Mouse (Mus musculus) hindbrain, embryonic 16.5 days (tissue): Measurements from ENCODE around the gene Zc2hc1b. TPM values are rescaled to one million over a fixed set of nuclear protein-coding genes. Genes with fewer than 3 reads are reported as not detected.
A peak's percentile ranks its signal among the peaks of the same experiment; 100 is the strongest.

ENCODE experiments used
- ATAC-seq: fragments of 200-750 bp; cut with Nextera tagmentation; 2 replicates; pipeline ENCODE4 v1.8.0; 2017; ENCODE audit warnings: moderate TSS enrichment, moderate library complexity
- H3K27ac ChIP-seq: fragments of 300-500 bp; sonication (generic); 2 replicates; pipeline ENCODE4 v1.5.1; 2014; ENCODE audit warnings: low read depth, mild to moderate bottlenecking, control low read depth, low read length, moderate library complexity
- H3K27me3 ChIP-seq: fragments of 300-500 bp; sonication (generic); replicated peaks from 2 replicates; pipeline ENCODE4 v1.6.1; 2014; ENCODE audit warnings: low read length; ENCODE audit not compliant: control insufficient read depth, insufficient read depth
- H3K36me3 ChIP-seq: fragments of 300-500 bp; sonication (generic); 2 replicates; pipeline ENCODE4 v1.6.1; 2014; ENCODE audit warnings: mild to moderate bottlenecking, low read length, moderate library complexity, mixed read lengths; ENCODE audit not compliant: control insufficient read depth, insufficient read depth
- H3K4me1 ChIP-seq: fragments of 300-500 bp; sonication (generic); 2 replicates; pipeline ENCODE4 v1.6.1; 2014; ENCODE audit warnings: low read depth, low read length; ENCODE audit not compliant: control insufficient read depth, insufficient read depth
- H3K4me2 ChIP-seq: fragments of 300-500 bp; sonication (generic); 2 replicates; pipeline ENCODE4 v1.6.1; 2014; ENCODE audit warnings: mild to moderate bottlenecking, low read length, control low read depth, moderate library complexity
- H3K4me3 ChIP-seq: fragments of 300-500 bp; sonication (generic); 2 replicates; pipeline ENCODE4 v1.5.1; 2014; ENCODE audit warnings: mild to moderate bottlenecking, low read length, control low read depth, moderate library complexity
- H3K9ac ChIP-seq: fragments of 300-500 bp; sonication (generic); 2 replicates; pipeline ENCODE4 v1.6.1; 2014; ENCODE audit warnings: low read depth, mild to moderate bottlenecking, control low read depth, low read length, moderate library complexity
- H3K9me3 ChIP-seq: fragments of 300-500 bp; sonication (generic); 2 replicates; pipeline ENCODE4 v1.6.1; 2014; ENCODE audit warnings: mild to moderate bottlenecking, low read length, moderate library complexity; ENCODE audit not compliant: control insufficient read depth
- WGBS: fragments of 180-500 bp; shearing (Covaris S2); extraction: QIAGEN DNeasy Blood & Tissue Kit; methylation state at CpG from one replicate; pipeline ENCODE4 v1.1.7; 2014; 5-methylcytosine and 5-hydroxymethylcytosine counted together
- polyA plus RNA-seq: library from polyadenylated mRNA; unstranded; fragments of >200 nt; fragmentation: Nextera tagmentation; extraction: Ambion mirVana; gene quantifications from 2 replicates; pipeline ENCODE4 v1.2.1, GENCODE M21; 2015

Gene Zc2hc1b
- polyA plus RNA-seq, 1 experiment from 2014 or later = not detected

DNA sequence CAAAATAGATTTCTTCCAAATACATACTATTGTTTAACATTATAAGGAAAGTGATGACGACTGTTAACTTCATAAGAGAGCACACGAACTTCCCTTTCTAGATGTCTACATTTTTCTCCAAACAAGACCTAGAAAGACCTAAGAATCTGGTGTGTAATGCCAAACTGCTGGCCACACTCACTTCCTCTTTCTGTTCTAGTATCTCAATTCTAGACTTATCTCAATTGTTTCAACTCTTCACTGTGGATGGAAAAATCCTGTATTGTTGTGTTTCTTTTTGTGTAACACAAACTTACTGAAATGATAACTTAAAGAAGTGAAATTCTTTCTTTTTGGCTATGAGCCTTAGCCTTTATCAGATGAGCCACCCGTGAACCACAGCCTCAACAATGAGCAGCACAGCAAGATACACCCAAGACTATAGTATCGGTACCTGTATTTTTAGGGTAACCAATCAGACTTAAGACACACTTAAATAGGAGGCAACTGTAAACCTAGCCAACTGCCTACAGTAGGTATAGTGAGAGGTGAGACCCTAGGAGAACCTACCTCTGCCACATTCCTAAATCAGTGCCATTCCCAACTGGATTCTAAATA, 6.4 kb upstream of the Zc2hc1b start:
- H3K4me2 ChIP-seq = no peak overlapping the region
- H3K9ac ChIP-seq = no peak overlapping the region
- H3K4me1 ChIP-seq = no peaks in the 10 kb centered on the region
- H3K27ac ChIP-seq = no peak overlapping the region
- no peak overlapping the region for H3K4me3 ChIP-seq
- H3K36me3 ChIP-seq = peaks cover 25% of the 10 kb centered on the region
- H3K27me3 ChIP-seq = no peaks in the 10 kb centered on the region
- no peak for ATAC-seq
- 92% methylated on average over 4 of the region's 4 CpGs for WGBS
- H3K9me3 ChIP-seq = no peaks in the 10 kb centered on the region

DNA sequence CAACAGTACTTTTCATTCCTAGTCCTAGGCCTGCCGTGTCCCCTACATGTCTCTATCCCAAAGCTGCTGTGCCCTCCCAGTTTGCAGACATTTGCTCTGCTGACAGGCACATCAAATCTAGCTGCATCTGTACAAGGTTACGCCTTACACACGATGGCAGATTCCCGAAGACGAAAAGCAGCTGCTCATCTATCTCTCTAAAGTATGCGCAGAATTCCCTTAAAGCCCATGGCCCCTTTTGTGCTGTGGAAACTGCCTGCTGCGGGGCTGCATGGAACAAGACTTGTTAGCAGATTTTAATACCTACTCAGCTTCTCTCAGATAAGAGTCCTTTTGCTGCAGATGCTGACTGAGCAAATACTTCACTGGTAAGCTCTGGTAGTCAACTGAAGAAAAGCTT, 2.4 kb upstream of the Zc2hc1b start:
- Histone ChIP-seq H3K27ac (no peak overlapping the region), H3K9me3 (no peaks in the 10 kb centered on the region), H3K36me3 (peaks cover 29% of the 10 kb centered on the region), H3K9ac (no peak overlapping the region), H3K4me2 (no peak overlapping the region), H3K4me1 (no peaks in the 10 kb centered on the region), H3K4me3 (no peak overlapping the region), H3K27me3 (no peaks in the 10 kb centered on the region)
- 90% methylated on average over 7 of the region's 7 CpGs for WGBS
- ATAC-seq = no peak

DNA sequence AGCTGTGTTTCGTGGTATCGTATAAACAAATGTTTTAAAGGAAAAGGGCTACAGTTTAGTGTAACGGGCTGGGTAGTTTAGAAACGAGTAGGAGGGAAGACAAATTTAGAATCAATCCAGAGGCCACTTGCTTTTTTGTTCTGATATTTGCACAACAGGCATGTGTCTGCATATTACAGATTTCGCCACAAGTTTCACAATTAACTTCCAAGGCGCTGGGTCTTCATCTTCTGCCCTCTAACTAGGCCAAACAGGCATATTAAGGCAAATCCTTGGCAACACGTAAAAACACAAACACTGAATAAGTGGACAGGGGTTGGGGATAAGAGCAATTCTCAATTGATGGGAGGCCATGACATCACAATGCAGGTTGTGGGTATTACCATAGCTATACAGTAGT, 2.0 kb downstream of the Zc2hc1b start:
- no peaks in the 10 kb centered on the region for H3K27me3 ChIP-seq
- 93% methylated on average over 7 of the region's 7 CpGs for WGBS
- H3K36me3 ChIP-seq = peaks cover 21% of the 10 kb centered on the region
- H3K4me3 ChIP-seq = no peak overlapping the region
- H3K9ac ChIP-seq = no peak overlapping the region
- H3K27ac ChIP-seq = no peak overlapping the region
- H3K9me3 ChIP-seq = no peaks in the 10 kb centered on the region
- ATAC-seq = no peak
- 0 out of 2 replicates have a peak, but pooled peaks cover 1% of the 10 kb centered on the region for H3K4me1 ChIP-seq
- no peak overlapping the region for H3K4me2 ChIP-seq

DNA sequence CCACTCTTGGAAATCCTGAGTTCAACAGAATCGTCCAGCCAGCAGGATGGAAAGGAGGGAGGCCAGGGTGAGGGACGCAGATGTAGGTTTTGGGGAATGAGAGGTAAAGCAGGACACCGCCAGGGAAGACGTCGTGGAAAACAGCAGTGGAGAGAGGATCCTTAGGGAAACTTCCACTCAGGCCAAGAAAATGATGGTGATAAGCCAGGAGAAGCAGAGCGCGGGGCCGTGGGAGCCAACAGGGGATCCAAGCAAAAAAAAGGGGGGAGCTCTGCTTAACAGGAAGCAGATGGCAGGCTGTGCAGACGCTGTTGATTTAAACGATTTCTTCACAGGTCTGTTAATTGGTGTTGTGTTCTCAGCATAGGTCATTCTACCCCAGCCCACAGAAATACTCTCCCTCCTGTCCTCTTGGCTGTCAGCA, 5.0 kb downstream of the Zc2hc1b start:
- 62% methylated on average over 10 of the region's 10 CpGs for WGBS
- H3K36me3 ChIP-seq = no peaks in the 10 kb centered on the region; the same call in 1 of the 2 replicates
- H3K4me3 ChIP-seq = no peak overlapping the region
- no peaks in the 10 kb centered on the region for H3K9me3 ChIP-seq
- H3K27ac ChIP-seq = no peak overlapping the region
- no peaks in the 10 kb centered on the region for H3K27me3 ChIP-seq
- no peak overlapping the region for H3K9ac ChIP-seq
- ATAC-seq = peak; percentile 43; the same call in 1 of the 2 replicates
- H3K4me1 ChIP-seq = 0 out of 2 replicates have a peak, but pooled peaks cover 2% of the 10 kb centered on the region
- H3K4me2 ChIP-seq = no peak overlapping the region

DNA sequence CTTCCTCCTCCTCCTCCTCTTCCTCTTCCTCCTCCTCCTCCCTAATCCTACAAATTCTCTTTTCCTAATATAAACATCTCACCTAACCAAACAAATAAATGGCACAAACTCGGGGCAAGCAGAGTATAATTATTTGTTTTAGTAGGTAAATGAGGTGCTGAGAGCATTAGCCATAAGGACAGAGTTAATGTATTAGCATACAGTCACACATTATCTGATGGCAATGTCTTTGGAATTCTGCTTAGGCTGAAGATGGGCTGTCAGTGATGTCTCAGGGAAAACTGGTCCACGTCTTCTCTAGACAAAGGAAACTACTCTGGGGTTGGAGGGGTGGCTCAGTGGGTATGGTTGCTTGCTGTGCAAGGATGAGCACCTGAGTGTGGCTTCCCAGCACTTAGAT, 6.4 kb downstream of the Zc2hc1b start:
- Histone ChIP-seq H3K36me3 (no peaks in the 10 kb centered on the region; the same call in 1 of the 2 replicates), H3K9ac (no peak overlapping the region), H3K4me2 (no peak overlapping the region), H3K4me1 (0 out of 2 replicates have a peak, but pooled peaks cover 2% of the 10 kb centered on the region), H3K27me3 (no peaks in the 10 kb centered on the region), H3K4me3 (no peak overlapping the region), H3K27ac (peak overlapping the region; percentile 27; the same call in 1 of the 2 replicates), H3K9me3 (no peaks in the 10 kb centered on the region)
- 71% methylated on average over 2 of the region's 2 CpGs for WGBS
- ATAC-seq = peak; percentile 21; the same call in 1 of the 2 replicates

DNA sequence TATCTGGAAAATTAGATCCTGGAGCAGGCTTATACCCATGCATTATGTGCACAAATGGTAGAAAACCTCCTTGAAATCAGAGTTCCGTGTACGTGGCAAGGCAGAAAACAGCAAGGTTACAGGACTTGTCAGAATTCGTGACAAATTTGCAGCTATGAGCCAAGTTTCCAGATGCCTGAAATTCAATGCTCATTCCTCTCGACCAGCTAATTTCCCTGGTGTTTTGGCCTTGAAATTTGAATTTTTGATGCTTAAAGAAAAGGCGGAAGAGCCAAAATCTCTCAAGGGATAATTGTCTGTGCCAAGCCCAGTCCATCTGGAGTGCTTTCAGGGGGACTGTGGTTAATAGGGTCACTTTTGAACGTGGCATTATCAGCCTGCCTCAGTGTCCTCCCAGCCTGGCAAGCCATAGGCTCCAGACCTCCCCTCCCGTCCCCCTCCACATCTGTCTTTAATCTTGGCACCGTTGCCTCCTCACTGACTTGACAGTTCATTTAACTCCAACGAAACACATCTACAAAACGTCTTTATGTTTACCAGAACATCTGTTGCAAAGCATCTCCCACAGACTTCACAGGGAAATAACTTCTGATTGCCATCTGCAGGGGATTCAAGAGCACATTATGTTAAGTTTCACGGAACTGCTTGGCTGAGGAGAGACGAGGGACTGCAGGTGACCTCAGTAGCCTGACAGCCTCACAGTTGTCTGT, 6.9 kb downstream of the Zc2hc1b start:
- H3K4me1 ChIP-seq = 0 out of 2 replicates have a peak, but pooled peaks cover 2% of the 10 kb centered on the region
- H3K9ac ChIP-seq = no peak overlapping the region
- no peak overlapping the region for H3K4me2 ChIP-seq
- H3K4me3 ChIP-seq = no peak overlapping the region
- peak; percentile 91 for ATAC-seq
- no peaks in the 10 kb centered on the region for H3K27me3 ChIP-seq
- WGBS = 36% methylated on average over 12 of the region's 12 CpGs
- no peaks in the 10 kb centered on the region for H3K9me3 ChIP-seq
- no peak overlapping the region for H3K27ac ChIP-seq
- H3K36me3 ChIP-seq = no peaks in the 10 kb centered on the region

DNA sequence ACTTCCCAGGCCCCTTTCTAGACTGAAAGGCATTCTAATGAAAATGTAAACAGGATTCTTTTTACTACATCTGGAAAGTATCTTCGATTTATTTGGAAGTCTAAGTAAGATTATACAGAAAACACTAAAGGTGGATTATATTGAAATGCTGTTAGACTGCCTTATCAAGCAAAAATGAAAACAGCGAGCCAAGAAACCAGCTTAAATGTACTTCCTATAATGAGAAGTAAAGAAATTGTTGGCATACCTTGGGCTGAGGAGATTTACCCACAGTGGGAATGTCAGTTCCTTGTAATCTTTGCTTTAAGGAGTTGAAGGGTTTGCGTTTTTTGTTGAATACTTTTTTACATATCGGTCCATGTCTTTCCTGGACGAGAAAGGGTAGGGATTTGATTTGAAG, 9.4 kb downstream of the Zc2hc1b start:
- Histone ChIP-seq H3K27ac (no peak overlapping the region), H3K27me3 (no peaks in the 10 kb centered on the region), H3K4me3 (no peak overlapping the region), H3K4me2 (no peak overlapping the region), H3K9me3 (no peaks in the 10 kb centered on the region), H3K4me1 (0 out of 2 replicates have a peak, but pooled peaks cover 2% of the 10 kb centered on the region), H3K9ac (no peak overlapping the region), H3K36me3 (no peaks in the 10 kb centered on the region)
- 87% methylated on average over 5 of the region's 5 CpGs for WGBS
- ATAC-seq = no peak

DNA sequence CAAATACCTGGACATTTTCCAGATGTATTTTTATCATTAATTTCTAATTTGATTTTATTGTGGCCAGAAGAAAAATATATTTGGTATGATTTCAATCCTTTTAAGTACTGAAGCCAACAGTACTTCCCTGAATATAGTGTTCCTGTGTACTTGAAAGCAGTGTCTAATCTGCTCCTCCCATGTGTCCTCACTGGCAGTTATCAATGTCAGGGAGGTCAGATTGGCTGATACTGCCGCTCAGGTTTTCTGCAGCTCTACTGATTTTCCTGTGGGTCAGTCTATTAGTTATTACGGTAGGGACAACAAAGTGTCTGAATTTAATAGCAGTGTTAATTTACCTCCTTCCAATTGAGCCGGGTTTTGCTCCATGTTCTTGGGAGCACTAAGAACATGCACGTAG, 15.8 kb downstream of the Zc2hc1b start:
- Histone ChIP-seq H3K27ac (no peak overlapping the region), H3K9ac (no peak overlapping the region), H3K4me1 (no peaks in the 10 kb centered on the region), H3K27me3 (no peaks in the 10 kb centered on the region), H3K36me3 (no peaks in the 10 kb centered on the region), H3K4me3 (no peak overlapping the region), H3K4me2 (no peak overlapping the region), H3K9me3 (0 out of 2 replicates have a peak, but pooled peaks cover 2% of the 10 kb centered on the region)
- ATAC-seq = no peak
- 82% methylated on average over 4 of the region's 4 CpGs for WGBS

DNA sequence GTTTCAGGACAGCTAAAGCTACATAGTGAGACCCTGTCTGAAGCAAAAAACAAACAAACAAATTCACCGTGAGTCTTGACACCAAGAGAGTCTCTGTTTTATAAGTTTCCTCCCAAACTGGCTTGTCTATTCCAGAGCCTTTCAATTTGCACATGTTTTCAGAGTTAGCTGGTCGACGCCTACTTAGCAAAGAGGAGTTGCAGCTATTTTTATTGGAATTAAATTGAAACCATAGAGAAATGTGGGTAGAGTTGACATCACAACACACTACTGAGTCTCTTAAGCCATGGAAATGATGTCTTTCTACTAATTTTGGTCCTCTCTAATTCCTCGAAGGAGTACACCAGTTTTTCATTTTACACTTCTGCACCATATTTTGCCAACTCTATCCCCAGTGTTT, 16.9 kb downstream of the Zc2hc1b start:
- H3K27ac ChIP-seq = no peak overlapping the region
- no peak overlapping the region for H3K9ac ChIP-seq
- H3K4me2 ChIP-seq = no peak overlapping the region
- no peaks in the 10 kb centered on the region for H3K4me1 ChIP-seq
- WGBS = 97% methylated on average over 4 of the region's 4 CpGs
- no peak for ATAC-seq
- no peak overlapping the region for H3K4me3 ChIP-seq
- H3K36me3 ChIP-seq = no peaks in the 10 kb centered on the region
- 0 out of 2 replicates have a peak, but pooled peaks cover 2% of the 10 kb centered on the region for H3K9me3 ChIP-seq
- no peaks in the 10 kb centered on the region for H3K27me3 ChIP-seq
